Mouse (Mus musculus): ENCODE measurements at regions not wholly inside any gene's neighbourhood (a gene's known extent, or its start where the extent isn't known, plus 50 kb on each side); places are given as distances from the start of the nearest gene placed in this dataset.

GRCm38 (mm10) chr13:90584766-90585165 is 320.4 kb downstream of the Atp6ap1l start:
- no peak for DNase-seq

- DNase-seq, result no peak
Observed at GRCm38 (mm10) chr13:90575371-90575770, 329.8 kb downstream of the Atp6ap1l start.

- no peak for DNase-seq
Observed at GRCm38 (mm10) chr13:90572580-90572979, 332.6 kb downstream of the Atp6ap1l start.

- no peak for DNase-seq
Observed at GRCm38 (mm10) chr13:90563183-90563840, 341.8 kb downstream of the Atp6ap1l start.

- DNase-seq, result no peak
Observed at GRCm38 (mm10) chr13:90560095-90560494, 345.1 kb downstream of the Atp6ap1l start.

- DNase-seq, result no peak
Observed at GRCm38 (mm10) chr13:90559481-90559880, 345.7 kb downstream of the Atp6ap1l start.

GRCm38 (mm10) chr13:90551166-90551565 is 354.0 kb downstream of the Atp6ap1l start:
- DNase-seq, result no peak

GRCm38 (mm10) chr13:90546288-90547035 is 358.7 kb downstream of the Atp6ap1l start:
- DNase-seq, result no peak

- DNase-seq, result no peak
Observed at GRCm38 (mm10) chr13:90545816-90546215, 359.3 kb downstream of the Atp6ap1l start.

GRCm38 (mm10) chr13:90537525-90537924 is 367.6 kb downstream of the Atp6ap1l start:
- DNase-seq, result no peak

GRCm38 (mm10) chr13:90526998-90527397 is 378.2 kb downstream of the Atp6ap1l start:
- no peak for DNase-seq

- no peak for DNase-seq
Observed at GRCm38 (mm10) chr13:90525801-90526200, 379.4 kb downstream of the Atp6ap1l start.

GRCm38 (mm10) chr13:90521758-90522245 is 383.4 kb downstream of the Atp6ap1l start:
- no peak for DNase-seq

- DNase-seq, result no peak
Observed at GRCm38 (mm10) chr13:90520992-90521757, 384.0 kb downstream of the Atp6ap1l start.

- peak; percentile 25 for DNase-seq
Observed at GRCm38 (mm10) chr13:90515773-90516503, 389.2 kb downstream of the Atp6ap1l start.

- DNase-seq, result no peak
Observed at GRCm38 (mm10) chr13:90513867-90514266, 391.3 kb downstream of the Atp6ap1l start.

- DNase-seq, result no peak
Observed at GRCm38 (mm10) chr13:90512786-90513401, 392.3 kb downstream of the Atp6ap1l start.

- no peak for DNase-seq
Observed at GRCm38 (mm10) chr13:90510479-90510878, 394.7 kb downstream of the Atp6ap1l start.

GRCm38 (mm10) chr13:90503188-90503587 is 402.0 kb downstream of the Atp6ap1l start:
- no peak for DNase-seq

GRCm38 (mm10) chr13:90502141-90502540 is 403.0 kb downstream of the Atp6ap1l start:
- DNase-seq, result no peak

- no peak for DNase-seq
Observed at GRCm38 (mm10) chr13:90498978-90499377, 406.2 kb downstream of the Atp6ap1l start.

GRCm38 (mm10) chr13:90497573-90497972 is 407.6 kb downstream of the Atp6ap1l start:
- DNase-seq, result no peak
